Mouse (Mus musculus) thymus, adult 2 months (tissue): ENCODE data around the gene Gpc6.

ENCODE experiments used
- CTCF ChIP-seq: fragments of 200-500 bp; IDR thresholded peaks from 2 replicates; pipeline ENCODE4 v1.5.1; 2012; ENCODE audit warnings: mild to moderate bottlenecking, control low read depth, low read length, moderate library complexity, borderline replicate concordance; ENCODE audit not compliant: control insufficient read depth, poor library complexity, insufficient read depth; ENCODE audit errors: extremely low read depth
- POLR2A ChIP-seq: fragments of 200-500 bp; IDR thresholded peaks from 2 replicates; pipeline ENCODE4 v1.6.1; 2012; ENCODE audit warnings: mild to moderate bottlenecking, low read length, control low read depth, moderate library complexity; ENCODE audit not compliant: control insufficient read depth, poor library complexity, insufficient read depth; ENCODE audit errors: extremely low read depth

DNA sequence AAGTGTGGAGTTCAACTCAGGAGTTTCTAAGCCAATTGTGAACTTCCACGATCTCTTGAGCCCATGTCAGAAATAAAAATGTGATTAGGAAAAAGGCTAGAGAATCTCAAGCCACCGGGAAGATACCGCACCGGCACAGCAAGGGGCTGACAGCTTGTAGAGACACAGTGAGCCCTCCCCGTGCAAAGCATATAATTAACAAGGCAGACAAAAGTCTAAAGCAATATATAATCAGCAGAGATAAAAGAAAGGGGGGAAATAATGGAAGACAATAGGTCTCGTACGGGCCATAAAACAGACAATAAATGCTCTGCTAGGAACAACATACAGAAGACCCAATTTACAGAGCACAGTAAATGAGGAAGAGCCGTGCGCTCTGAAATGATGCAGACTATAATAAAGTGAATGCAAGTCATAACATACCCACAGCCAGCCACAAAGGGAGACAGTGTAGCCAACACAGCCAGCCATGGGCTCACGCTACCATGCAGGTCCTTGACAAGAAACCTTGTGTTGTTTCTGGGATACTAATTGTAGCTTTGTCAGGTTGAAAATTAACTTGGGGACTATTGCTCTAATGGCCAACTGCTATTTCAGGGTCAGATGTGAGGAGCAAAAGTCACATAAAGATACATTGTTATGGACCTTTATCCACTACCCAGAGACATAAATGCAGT is 1096.9 kb downstream of the Gpc6 start:
- no peak for TF ChIP-seq POLR2A
- TF ChIP-seq CTCF = no peak
